Mouse (Mus musculus) embryo, embryonic 11.5 days (tissue): ENCODE results near the gene Tmc2.
A peak's percentile ranks its signal among the peaks of the same experiment; 100 is the strongest.

Experiments
- DNase-seq: peaks from one replicate; pipeline ENCODE4 v3.0.0-alpha.2; 2012; ENCODE audit warnings: low read depth, low spot score

Tmc2 gene

DNA sequence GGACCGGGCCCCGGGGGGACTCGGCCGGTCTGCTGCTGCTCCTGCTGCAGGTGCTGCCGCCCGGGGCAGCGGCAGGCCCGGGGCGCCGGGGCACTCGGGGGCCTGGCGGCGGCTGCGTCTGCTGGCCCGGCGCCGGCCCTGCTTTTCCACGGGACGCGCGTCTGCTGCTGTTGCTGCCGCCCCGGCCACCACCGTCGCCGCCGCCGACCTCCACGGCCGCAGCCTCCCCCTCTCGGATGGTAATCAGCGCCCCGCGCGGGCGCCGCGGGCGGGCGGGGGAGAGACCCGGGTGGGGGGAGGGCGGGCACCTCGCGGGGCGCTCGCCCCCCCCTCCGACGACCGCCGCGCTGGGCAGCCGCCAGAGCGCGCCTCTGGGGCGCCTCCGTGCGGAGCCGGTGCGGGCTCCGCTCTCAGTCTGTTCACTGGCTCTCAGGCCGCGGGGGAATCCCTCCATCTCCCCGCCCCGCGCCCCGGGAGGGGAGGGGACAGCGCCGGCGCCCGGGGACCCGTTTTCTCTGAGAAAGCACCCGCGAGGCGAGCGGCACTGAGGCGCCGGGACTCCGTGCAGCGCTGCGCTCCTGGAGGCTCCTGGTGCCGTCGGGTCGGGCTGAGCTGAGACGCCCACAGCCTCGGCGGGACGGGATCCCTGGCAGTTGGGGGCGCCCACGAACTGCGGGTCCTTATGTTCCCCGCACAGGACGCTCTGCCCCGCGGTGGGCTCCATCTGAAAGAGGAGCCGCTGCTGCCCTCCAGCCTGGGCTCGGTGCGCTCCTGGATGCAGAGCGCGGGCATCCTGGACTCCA, 100.5 kb downstream of the Tmc2 start:
- peak; percentile 35 for DNase-seq

DNA sequence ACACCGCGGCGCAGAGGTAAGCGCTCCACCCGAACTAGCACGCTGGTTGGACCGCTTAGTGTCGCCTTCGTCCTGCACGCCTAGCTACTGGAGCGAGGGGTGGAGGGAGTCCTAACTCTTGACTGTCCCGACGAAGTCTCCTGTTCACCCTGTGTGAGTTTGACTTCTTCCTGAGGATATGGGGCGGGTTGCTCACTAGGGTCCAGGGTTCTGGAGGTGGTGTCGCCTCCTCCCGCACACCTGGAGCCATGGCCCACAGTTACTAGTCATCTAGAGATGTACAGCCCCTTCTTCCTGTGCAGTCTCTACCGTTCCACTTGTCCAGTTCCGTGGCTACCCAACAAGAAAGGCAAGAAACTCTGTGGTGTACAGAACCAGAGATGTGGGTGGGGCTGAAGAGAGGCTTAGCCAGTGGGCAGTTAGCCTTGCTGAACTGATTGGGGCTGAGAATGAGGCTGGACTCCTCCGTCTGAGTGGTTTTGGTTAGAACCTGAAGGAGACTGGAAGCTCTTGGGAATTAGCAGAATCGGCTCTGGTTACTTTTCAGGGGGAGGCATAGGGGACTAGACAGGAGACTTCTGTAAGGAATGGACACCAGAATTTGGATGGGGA, 101.2 kb downstream of the Tmc2 start:
- DNase-seq, result no peak

DNA sequence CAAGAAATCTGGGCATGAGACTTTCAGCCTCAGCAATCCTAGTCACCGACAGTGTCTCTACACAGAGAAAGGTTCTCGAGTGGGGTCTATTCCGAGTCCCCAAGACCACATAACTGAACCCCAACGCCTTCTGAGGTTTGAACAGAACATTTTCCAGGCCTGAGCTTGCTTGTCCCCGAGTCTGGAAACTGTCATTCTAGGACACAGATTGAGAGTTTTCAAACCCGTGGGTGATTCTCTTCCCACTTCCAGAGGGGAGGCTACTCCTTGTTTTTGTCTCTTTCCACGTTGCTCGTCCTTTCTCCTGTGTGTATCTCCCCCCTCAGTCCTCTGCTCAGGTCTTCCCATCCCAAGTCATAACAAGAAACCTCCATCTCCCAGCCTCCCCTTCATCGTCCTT, 102.6 kb downstream of the Tmc2 start:
- no peak for DNase-seq

GRCm38 (mm10) chr2:130303014-130303413, 108.0 kb downstream of the Tmc2 start:
- DNase-seq, result no peak
